Mouse (Mus musculus) thymus, adult 2 months (tissue): Measurements from ENCODE around the gene Olig1.

Experiments used
- CTCF ChIP-seq: fragments of 200-500 bp; IDR thresholded peaks from 2 replicates; pipeline ENCODE4 v1.5.1; 2012; ENCODE audit warnings: mild to moderate bottlenecking, control low read depth, low read length, moderate library complexity, borderline replicate concordance; ENCODE audit not compliant: control insufficient read depth, poor library complexity, insufficient read depth; ENCODE audit errors: extremely low read depth
- POLR2A ChIP-seq: fragments of 200-500 bp; IDR thresholded peaks from 2 replicates; pipeline ENCODE4 v1.6.1; 2012; ENCODE audit warnings: mild to moderate bottlenecking, low read length, control low read depth, moderate library complexity; ENCODE audit not compliant: control insufficient read depth, poor library complexity, insufficient read depth; ENCODE audit errors: extremely low read depth

DNA sequence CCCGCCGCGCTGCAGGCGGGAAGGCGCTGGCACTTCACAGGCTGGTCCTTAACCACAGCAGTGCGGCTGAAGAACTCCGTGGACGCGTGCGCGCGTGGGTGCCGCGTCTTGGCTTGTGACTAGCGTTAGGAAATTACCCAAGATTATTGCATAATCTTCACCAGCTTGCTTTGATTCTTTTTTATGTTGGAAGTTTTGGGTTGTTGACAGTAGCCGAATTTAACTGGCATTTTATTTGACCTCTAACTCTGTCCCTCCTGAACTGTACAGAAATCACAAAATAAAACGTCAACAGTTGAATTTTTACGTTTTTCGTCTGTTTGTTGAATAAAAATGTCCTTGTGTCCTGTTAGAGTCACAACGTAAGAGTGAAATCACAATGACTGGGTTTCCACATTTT is 2.1 kb downstream of the Olig1 start:
- TF ChIP-seq POLR2A (no peak), CTCF (no peak)
